Mouse (Mus musculus) frontal cortex, adult 2 months (tissue): ENCODE results near the gene Lhx6. TPM values are rescaled to one million over a fixed set of nuclear protein-coding genes. Genes with fewer than 3 reads are reported as not detected.

ENCODE experiments used
- DNase-seq, 2 experiments: peaks; one replicate each; pipeline ENCODE4 v3.0.0; 2022; ENCODE audit warnings: low spot score in 1 of 2; ENCODE audit errors: extremely low spot score in 1 of 2
- polyA plus RNA-seq: library from polyadenylated mRNA; depleted of rRNA; stranded (reverse); fragments of >200 nt; gene quantifications from 2 replicates; pipeline ENCODE4 v1.2.3, GENCODE M21; 2012

The Lhx6 gene
- polyA plus RNA-seq, 1 experiment: 4.9 TPM

- DNase-seq: no peak
These were observed 11.2 kb downstream of the Lhx6 start for GRCm38 (mm10) chr2:36093914-36094475.

GRCm38 (mm10) chr2:36093301-36093700, 11.9 kb downstream of the Lhx6 start:
- DNase-seq: no peak

GRCm38 (mm10) chr2:36092748-36093147, 12.5 kb downstream of the Lhx6 start:
- DNase-seq: no peak

- DNase-seq: no peak
These were observed 14.1 kb downstream of the Lhx6 start for GRCm38 (mm10) chr2:36090853-36091741.

GRCm38 (mm10) chr2:36089190-36089589, 16.0 kb downstream of the Lhx6 start:
- no peak for DNase-seq

DNA sequence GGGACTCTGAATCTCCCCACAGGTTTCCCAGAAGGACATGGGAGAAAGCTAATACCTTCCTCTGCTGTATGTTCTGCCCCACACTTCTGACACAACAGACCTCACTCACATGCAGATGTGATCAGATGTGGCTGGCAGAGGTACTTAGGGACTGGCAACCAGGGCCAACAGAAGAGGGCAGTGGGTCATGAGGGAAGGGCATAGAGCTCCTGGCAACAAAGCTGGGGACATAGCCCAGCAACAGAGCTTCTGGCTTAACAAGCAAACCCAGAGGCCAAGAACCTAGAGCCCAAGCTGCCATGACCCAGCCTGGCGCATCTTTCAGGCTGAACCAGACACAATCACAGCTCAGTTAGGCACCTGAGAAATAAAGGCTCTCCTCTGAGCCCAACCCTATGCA, 20.2 kb downstream of the Lhx6 start:
- DNase-seq: no peak

DNA sequence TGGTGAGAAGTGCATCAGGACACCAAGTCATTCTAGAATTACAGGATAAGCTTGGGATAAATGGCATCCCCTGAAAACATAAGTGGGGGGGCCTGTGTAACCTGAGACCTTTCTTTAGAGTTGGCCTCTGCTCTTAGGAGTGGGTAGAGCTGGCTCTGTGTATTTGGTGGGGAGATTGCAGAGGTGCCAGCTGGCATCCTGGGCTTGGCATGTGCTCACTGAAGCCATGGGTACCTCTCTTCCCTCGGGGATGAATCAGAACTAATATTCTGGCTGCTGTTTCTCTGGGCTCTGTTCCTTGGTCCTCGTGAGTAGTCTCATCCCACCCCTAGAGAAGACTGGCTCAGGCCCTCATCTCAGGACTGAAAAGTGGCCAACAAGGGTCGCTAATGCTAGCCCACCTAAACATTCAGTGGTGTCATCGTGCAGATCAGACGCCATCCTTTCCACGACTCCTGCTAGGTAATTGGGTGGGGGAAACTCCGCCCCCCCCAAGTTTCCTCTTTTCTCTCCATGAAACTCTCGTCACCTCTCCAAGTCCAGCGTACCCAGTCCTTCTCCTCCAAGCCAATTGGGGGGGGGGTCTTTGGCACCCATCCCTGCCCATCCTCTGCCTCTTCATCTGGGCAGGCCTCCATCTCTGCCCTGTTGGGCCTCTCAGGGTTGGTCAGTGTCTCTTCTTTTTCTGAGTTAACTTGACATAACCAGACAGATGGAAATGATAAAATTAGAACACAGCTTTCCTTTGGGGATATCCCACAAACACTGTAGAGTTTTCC, 22.2 kb downstream of the Lhx6 start:
- no peak for DNase-seq

DNA sequence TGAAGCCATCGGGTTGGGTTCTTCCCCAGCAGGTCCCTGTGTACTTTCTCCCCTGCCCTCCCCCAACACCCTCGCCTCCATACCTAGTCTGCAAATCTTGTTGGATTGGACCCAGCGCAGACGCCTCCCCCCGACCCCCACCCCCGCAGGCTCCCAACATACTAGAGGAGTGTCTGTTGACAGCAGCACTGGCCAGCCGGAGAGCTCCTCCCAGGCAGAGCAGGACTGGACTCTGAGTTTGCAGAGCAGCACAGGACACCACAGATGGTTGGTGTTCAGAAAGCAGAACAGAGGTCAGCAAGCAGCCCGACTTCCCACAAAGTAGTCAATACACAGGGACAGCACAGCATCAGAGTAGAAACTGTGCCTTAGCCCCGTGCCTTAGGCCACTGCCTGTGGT, 23.8 kb downstream of the Lhx6 start:
- no peak for DNase-seq

- no peak for DNase-seq
These were observed 27.9 kb downstream of the Lhx6 start for GRCm38 (mm10) chr2:36077160-36077761.

DNA sequence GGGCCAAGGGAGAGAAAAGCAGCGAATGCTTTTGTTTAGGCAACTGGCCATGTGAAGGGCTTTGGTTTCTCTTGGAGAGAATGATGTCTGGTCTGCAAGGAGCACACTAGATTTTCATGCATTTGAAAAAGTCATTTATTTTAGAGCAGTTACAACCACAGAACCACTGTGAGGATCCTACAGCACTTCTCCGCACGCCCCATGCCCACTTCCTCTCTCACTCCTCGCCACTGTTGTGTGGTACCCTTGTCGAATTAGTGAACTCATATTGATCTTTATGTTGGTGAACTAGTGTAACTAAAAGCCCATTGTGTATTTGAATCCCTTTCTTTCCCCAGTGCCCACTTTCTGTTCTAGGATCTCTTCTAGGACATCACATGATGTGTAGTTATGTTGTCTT, 30.0 kb downstream of the Lhx6 start:
- DNase-seq: no peak

GRCm38 (mm10) chr2:36073781-36074180, 31.4 kb downstream of the Lhx6 start:
- DNase-seq: no peak

- no peak for DNase-seq
These were observed 33.4 kb downstream of the Lhx6 start for GRCm38 (mm10) chr2:36071660-36072305.

DNA sequence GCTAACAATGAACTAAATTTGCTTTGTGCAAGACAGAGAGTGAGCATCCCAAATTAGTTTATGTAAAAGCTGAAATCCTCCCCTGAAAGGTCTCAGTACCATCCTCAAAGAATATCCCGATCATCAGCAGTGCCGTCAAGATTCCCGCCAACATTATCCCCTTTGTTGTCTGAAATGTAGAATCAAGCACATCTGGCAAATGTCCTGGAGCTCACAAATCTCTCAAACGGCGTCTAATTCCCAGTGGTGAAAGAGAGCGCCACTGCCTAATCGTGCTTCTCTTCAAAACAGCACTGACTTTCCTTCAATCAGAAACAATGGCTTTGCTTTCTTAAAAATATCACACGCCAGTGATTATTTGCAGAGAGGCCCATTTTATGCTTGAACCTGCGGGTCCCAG, 38.1 kb downstream of the Lhx6 start:
- no peak for DNase-seq

DNA sequence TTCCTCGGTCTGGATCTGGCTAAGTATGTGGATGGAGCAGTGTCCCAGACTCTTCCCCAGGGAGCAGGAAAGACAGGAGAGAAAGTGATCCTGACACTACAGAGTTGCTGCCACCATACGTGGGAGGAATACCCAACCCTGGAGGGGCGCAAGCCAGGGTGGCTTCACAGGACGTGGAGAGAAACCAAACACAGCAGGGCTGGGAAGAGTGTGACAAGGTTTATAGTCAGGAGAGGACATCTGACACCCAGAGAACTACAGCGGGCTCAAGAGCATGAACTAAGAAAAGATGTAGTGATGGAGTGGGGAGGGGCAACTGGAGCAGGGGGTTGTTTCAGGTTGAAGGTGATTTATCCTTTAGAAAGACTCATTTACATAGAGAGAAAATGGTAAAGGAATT, 43.8 kb downstream of the Lhx6 start:
- DNase-seq: no peak

DNA sequence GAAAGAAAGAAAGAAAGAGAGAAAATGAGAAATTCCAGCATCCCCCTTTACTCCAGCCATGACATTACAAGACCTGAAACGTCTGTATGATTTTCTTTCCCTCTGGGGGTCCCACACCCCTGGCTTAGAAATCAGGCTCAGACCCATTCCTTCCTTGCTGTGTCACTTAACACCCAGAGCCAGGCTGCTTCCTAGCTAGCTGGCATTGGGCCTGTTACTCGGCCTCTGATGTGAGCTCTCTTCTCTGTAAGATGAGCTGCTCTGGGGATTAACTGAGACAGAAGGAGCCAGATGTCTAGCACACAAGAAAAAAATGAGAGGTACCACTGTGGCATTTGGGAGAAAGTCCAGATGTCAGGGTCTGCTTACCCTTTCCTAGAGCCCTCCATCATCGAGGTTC, 49.0 kb downstream of the Lhx6 start:
- no peak for DNase-seq

- peak; percentile 15 to 53 for DNase-seq
These were observed 52.0 kb downstream of the Lhx6 start for GRCm38 (mm10) chr2:36053249-36053648.

GRCm38 (mm10) chr2:36049567-36049954, 55.6 kb downstream of the Lhx6 start:
- DNase-seq: no peak

DNA sequence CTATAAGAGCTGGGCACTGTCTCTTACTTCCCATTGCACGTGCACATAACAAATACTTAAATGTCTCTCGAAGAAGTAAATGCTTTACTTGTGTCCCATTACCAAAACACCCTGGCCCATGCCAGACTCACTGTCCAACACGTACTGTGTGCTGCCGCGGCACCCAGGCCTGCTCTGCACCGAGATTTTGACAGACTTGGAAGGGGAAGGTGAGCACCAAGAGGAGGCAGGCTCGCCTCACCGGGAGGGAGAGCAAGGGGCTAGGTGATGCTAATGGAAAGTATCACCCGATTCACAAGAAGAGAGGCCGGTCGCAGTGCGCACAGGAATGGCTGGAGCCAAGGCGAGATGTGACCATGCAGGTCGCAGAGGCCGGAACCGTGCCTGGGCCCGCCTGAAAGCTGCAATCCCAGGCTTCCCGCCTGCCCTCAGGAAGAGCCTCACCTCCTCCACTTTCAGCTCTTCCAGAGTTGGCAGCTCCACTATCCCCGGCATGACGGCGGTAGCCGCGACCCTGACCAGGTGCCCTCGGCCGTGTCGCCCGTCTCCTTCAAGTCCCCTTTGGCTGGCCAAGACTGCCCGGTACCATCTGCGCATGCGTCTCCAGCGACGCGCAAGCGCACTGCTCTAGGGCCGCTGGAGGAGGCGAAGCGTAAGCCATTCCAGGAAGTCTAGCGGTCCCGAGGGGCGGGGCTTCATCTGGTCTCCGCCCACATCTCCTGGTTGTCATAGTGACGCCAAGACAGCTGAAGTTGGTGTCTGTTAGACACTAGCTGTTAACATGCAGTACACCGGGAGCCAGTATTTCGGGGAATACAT, 56.3 kb downstream of the Lhx6 start, which contains the start of the genes Ndufa8 and Morn5:
Ndufa8 (minus strand) TSS at position 659 of the 819 bp plus-strand sequence.
Morn5 (plus strand) TSS at position 711 of the 819 bp plus-strand sequence.
- DNase-seq: peak; percentile 96 to 99

DNA sequence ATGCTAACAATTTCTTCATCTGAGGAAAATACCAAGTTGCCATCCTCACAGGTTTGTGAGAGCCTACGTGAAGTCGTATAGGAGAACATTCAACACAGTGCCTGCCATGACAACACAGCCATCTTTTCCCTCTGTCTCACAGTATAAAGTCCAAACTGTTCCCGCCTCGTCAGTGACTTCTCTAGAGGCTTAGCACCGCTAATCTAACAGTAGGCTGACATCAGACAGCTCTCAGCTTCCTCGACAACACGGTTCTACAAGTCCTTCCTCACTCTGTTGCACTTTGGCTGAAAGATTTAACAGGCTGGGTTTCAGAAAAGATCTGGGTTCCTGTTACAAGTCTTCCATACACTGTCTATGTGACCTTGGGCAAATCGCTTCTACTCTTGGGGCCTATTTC, 57.0 kb downstream of the Lhx6 start:
- no peak for DNase-seq

DNA sequence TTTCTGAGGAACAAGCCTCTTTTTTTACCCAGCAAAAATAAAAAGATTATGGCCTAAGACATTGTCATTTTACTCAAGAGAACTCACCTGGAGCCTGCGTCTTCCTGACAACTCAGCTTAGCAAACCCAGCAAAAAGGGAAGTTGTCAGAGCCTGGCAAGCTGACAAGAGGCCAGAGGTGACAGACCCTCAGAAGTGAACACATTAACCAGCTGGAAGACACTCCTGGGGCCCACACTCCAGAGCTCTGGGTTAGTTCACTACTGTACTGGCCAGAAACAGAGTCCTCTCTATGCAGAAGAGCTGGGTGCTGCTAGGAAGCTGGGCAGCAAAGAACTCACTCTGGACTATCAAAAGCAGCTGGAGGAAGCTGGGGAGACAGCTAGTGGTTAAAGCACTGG, 64.3 kb downstream of the Lhx6 start:
- DNase-seq: no peak
